Mouse (Mus musculus): Measurements from ENCODE around the gene Kansl1. TPM values are rescaled to one million over a fixed set of nuclear protein-coding genes. Genes with fewer than 3 reads are reported as not detected.

Kansl1 gene
- polyA plus RNA-seq, 1 experiment from 2014 or later = 21.9 TPM

- 74% methylated on average over 6 of the region's 6 CpGs for WGBS
- ATAC-seq (ENCODE audit: low read depth) = no peak
- H3K9me3 ChIP-seq (ENCODE audit: control insufficient read depth, low read length) = 0 out of 2 replicates have a peak, but pooled peaks cover 2% of the 10 kb centered on the region
- no peak overlapping the region for H3K4me2 ChIP-seq (ENCODE audit: low read depth, low read length)
- no peak overlapping the region for H3K4me3 ChIP-seq (ENCODE audit: low read length)
- H3K27me3 ChIP-seq (ENCODE audit: control insufficient read depth, insufficient read depth, low read depth, low read length) = no peaks in the 10 kb centered on the region
- H3K27ac ChIP-seq (ENCODE audit: low read length) = no peak overlapping the region
- H3K4me1 ChIP-seq (replicated peaks; ENCODE audit: control insufficient read depth, insufficient read depth, low read length) = no peaks in the 10 kb centered on the region
- H3K9ac ChIP-seq (ENCODE audit: low read length) = no peak overlapping the region
- peaks cover 3% of the 10 kb centered on the region; the same call in 1 of the 2 replicates for H3K36me3 ChIP-seq (ENCODE audit: control insufficient read depth, insufficient read depth, low read length)
These were observed 140.7 kb downstream of the Kansl1 start for GRCm38 (mm10) chr11:104327946-104328345.

GRCm38 (mm10) chr11:104327462-104327861, 141.2 kb downstream of the Kansl1 start:
- Histone ChIP-seq H3K9ac (ENCODE audit: low read length) (no peak overlapping the region), H3K27me3 (ENCODE audit: control insufficient read depth, insufficient read depth, low read depth, low read length) (no peaks in the 10 kb centered on the region), H3K27ac (ENCODE audit: low read length) (no peak overlapping the region), H3K4me3 (ENCODE audit: low read length) (no peak overlapping the region), H3K4me1 (replicated peaks; ENCODE audit: control insufficient read depth, insufficient read depth, low read length) (no peaks in the 10 kb centered on the region), H3K4me2 (ENCODE audit: low read depth, low read length) (no peak overlapping the region), H3K9me3 (ENCODE audit: control insufficient read depth, low read length) (0 out of 2 replicates have a peak, but pooled peaks cover 2% of the 10 kb centered on the region), H3K36me3 (ENCODE audit: control insufficient read depth, insufficient read depth, low read length) (no peaks in the 10 kb centered on the region)
- WGBS = 98% methylated on average over 1 of the region's 1 CpGs
- no peak for ATAC-seq (ENCODE audit: low read depth)

GRCm38 (mm10) chr11:104322142-104322541, 146.5 kb downstream of the Kansl1 start:
- H3K9me3 ChIP-seq (ENCODE audit: control insufficient read depth, low read length) = 0 out of 2 replicates have a peak, but pooled peaks cover 2% of the 10 kb centered on the region
- H3K4me1 ChIP-seq (replicated peaks; ENCODE audit: control insufficient read depth, insufficient read depth, low read length) = peaks cover 5% of the 10 kb centered on the region; the same call in 1 of the 2 replicates
- 32% methylated on average over 4 of the region's 4 CpGs for WGBS
- no peak overlapping the region for H3K4me3 ChIP-seq (ENCODE audit: low read length)
- ATAC-seq (ENCODE audit: low read depth) = no peak
- no peak overlapping the region for H3K4me2 ChIP-seq (ENCODE audit: low read depth, low read length)
- no peaks in the 10 kb centered on the region for H3K27me3 ChIP-seq (ENCODE audit: control insufficient read depth, insufficient read depth, low read depth, low read length)
- no peak overlapping the region for H3K9ac ChIP-seq (ENCODE audit: low read length)
- H3K27ac ChIP-seq (ENCODE audit: low read length) = no peak overlapping the region
- no peaks in the 10 kb centered on the region for H3K36me3 ChIP-seq (ENCODE audit: control insufficient read depth, insufficient read depth, low read length)

GRCm38 (mm10) chr11:104320511-104320910, 148.2 kb downstream of the Kansl1 start:
- no peak overlapping the region for H3K27ac ChIP-seq (ENCODE audit: low read length)
- H3K9me3 ChIP-seq (ENCODE audit: control insufficient read depth, low read length) = no peaks in the 10 kb centered on the region
- 13% methylated on average over 5 of the region's 5 CpGs for WGBS
- no peak for ATAC-seq (ENCODE audit: low read depth)
- H3K36me3 ChIP-seq (ENCODE audit: control insufficient read depth, insufficient read depth, low read length) = no peaks in the 10 kb centered on the region
- H3K4me3 ChIP-seq (ENCODE audit: low read length) = no peak overlapping the region
- H3K27me3 ChIP-seq (ENCODE audit: control insufficient read depth, insufficient read depth, low read depth, low read length) = no peaks in the 10 kb centered on the region
- H3K9ac ChIP-seq (ENCODE audit: low read length) = no peak overlapping the region
- H3K4me1 ChIP-seq (replicated peaks; ENCODE audit: control insufficient read depth, insufficient read depth, low read length) = peaks cover 5% of the 10 kb centered on the region; the same call in 1 of the 2 replicates
- no peak overlapping the region for H3K4me2 ChIP-seq (ENCODE audit: low read depth, low read length)

GRCm38 (mm10) chr11:104318940-104319781, 149.5 kb downstream of the Kansl1 start:
- Histone ChIP-seq H3K36me3 (ENCODE audit: control insufficient read depth, insufficient read depth, low read length) (no peaks in the 10 kb centered on the region), H3K4me3 (ENCODE audit: low read length) (peak overlapping the region; percentile 55), H3K4me1 (replicated peaks; ENCODE audit: control insufficient read depth, insufficient read depth, low read length) (peaks cover 5% of the 10 kb centered on the region; the same call in 1 of the 2 replicates), H3K4me2 (ENCODE audit: low read depth, low read length) (peak overlapping the region; percentile 82), H3K9ac (ENCODE audit: low read length) (peak overlapping the region; percentile 66), H3K27ac (ENCODE audit: low read length) (no peak overlapping the region), H3K27me3 (ENCODE audit: control insufficient read depth, insufficient read depth, low read depth, low read length) (no peaks in the 10 kb centered on the region), H3K9me3 (ENCODE audit: control insufficient read depth, low read length) (no peaks in the 10 kb centered on the region)
- under 1% methylated on average over 24 of the region's 24 CpGs for WGBS
- ATAC-seq (ENCODE audit: low read depth) = peak; percentile 53

- no peak for ATAC-seq (ENCODE audit: low read depth)
- no peak overlapping the region for H3K27ac ChIP-seq (ENCODE audit: low read length)
- no peak overlapping the region for H3K4me2 ChIP-seq (ENCODE audit: low read depth, low read length)
- H3K9ac ChIP-seq (ENCODE audit: low read length) = no peak overlapping the region
- H3K9me3 ChIP-seq (ENCODE audit: control insufficient read depth, low read length) = no peaks in the 10 kb centered on the region
- no peak overlapping the region for H3K4me3 ChIP-seq (ENCODE audit: low read length)
- WGBS = 65% methylated on average over 3 of the region's 3 CpGs
- no peaks in the 10 kb centered on the region for H3K36me3 ChIP-seq (ENCODE audit: control insufficient read depth, insufficient read depth, low read length)
- no peaks in the 10 kb centered on the region for H3K27me3 ChIP-seq (ENCODE audit: control insufficient read depth, insufficient read depth, low read depth, low read length)
- H3K4me1 ChIP-seq (replicated peaks; ENCODE audit: control insufficient read depth, insufficient read depth, low read length) = peaks cover 5% of the 10 kb centered on the region; the same call in 1 of the 2 replicates
These were observed 151.0 kb downstream of the Kansl1 start for GRCm38 (mm10) chr11:104317631-104318030.

- peak; percentile 45; the same call in 1 of the 2 replicates for ATAC-seq (ENCODE audit: low read depth)
- H3K27ac ChIP-seq (ENCODE audit: low read length) = no peak overlapping the region
- H3K4me1 ChIP-seq (replicated peaks; ENCODE audit: control insufficient read depth, insufficient read depth, low read length) = peaks cover 5% of the 10 kb centered on the region; the same call in 1 of the 2 replicates
- H3K27me3 ChIP-seq (ENCODE audit: control insufficient read depth, insufficient read depth, low read depth, low read length) = no peaks in the 10 kb centered on the region
- H3K4me3 ChIP-seq (ENCODE audit: low read length) = no peak overlapping the region
- H3K4me2 ChIP-seq (ENCODE audit: low read depth, low read length) = 0 out of 2 replicates have a peak overlapping the region, but pooled peaks have one; percentile 9
- 52% methylated on average over 16 of the region's 16 CpGs for WGBS
- no peaks in the 10 kb centered on the region for H3K36me3 ChIP-seq (ENCODE audit: control insufficient read depth, insufficient read depth, low read length)
- H3K9me3 ChIP-seq (ENCODE audit: control insufficient read depth, low read length) = no peaks in the 10 kb centered on the region
- no peak overlapping the region for H3K9ac ChIP-seq (ENCODE audit: low read length)
These were observed 151.8 kb downstream of the Kansl1 start for GRCm38 (mm10) chr11:104316685-104317400.

GRCm38 (mm10) chr11:104315703-104316102, 153.0 kb downstream of the Kansl1 start:
- H3K36me3 ChIP-seq (ENCODE audit: control insufficient read depth, insufficient read depth, low read length) = no peaks in the 10 kb centered on the region
- H3K9me3 ChIP-seq (ENCODE audit: control insufficient read depth, low read length) = no peaks in the 10 kb centered on the region
- no peak overlapping the region for H3K4me3 ChIP-seq (ENCODE audit: low read length)
- H3K27me3 ChIP-seq (ENCODE audit: control insufficient read depth, insufficient read depth, low read depth, low read length) = no peaks in the 10 kb centered on the region
- no peak for ATAC-seq (ENCODE audit: low read depth)
- H3K9ac ChIP-seq (ENCODE audit: low read length) = no peak overlapping the region
- H3K4me1 ChIP-seq (replicated peaks; ENCODE audit: control insufficient read depth, insufficient read depth, low read length) = peaks cover 5% of the 10 kb centered on the region; the same call in 1 of the 2 replicates
- no peak overlapping the region for H3K27ac ChIP-seq (ENCODE audit: low read length)
- no peak overlapping the region for H3K4me2 ChIP-seq (ENCODE audit: low read depth, low read length)
- 3% methylated on average over 6 of the region's 6 CpGs for WGBS

- Histone ChIP-seq H3K4me2 (ENCODE audit: low read depth, low read length) (no peak overlapping the region), H3K4me1 (replicated peaks; ENCODE audit: control insufficient read depth, insufficient read depth, low read length) (no peaks in the 10 kb centered on the region; the same call in 1 of the 2 replicates), H3K4me3 (ENCODE audit: low read length) (no peak overlapping the region), H3K9me3 (ENCODE audit: control insufficient read depth, low read length) (no peaks in the 10 kb centered on the region), H3K27me3 (ENCODE audit: control insufficient read depth, insufficient read depth, low read depth, low read length) (peaks cover 7% of the 10 kb centered on the region; the same call in 1 of the 2 replicates), H3K9ac (ENCODE audit: low read length) (no peak overlapping the region), H3K36me3 (ENCODE audit: control insufficient read depth, insufficient read depth, low read length) (no peaks in the 10 kb centered on the region), H3K27ac (ENCODE audit: low read length) (no peak overlapping the region)
- no peak for ATAC-seq (ENCODE audit: low read depth)
- WGBS = 65% methylated on average over 7 of the region's 7 CpGs
These were observed 157.0 kb downstream of the Kansl1 start for GRCm38 (mm10) chr11:104311643-104312042.
